Mouse (Mus musculus) midbrain, embryonic 12.5 days (tissue): Measurements from ENCODE around the gene Mrpl33. TPM values are rescaled to one million over a fixed set of nuclear protein-coding genes. Genes with fewer than 3 reads are reported as not detected.

Experiments
- ATAC-seq: fragments of 200-750 bp; cut with Nextera tagmentation; 2 replicates; pipeline ENCODE4 v1.8.0; 2017; ENCODE audit warnings: low read depth, moderate TSS enrichment, moderate library complexity; ENCODE audit not compliant: low FRiP score
- H3K27ac ChIP-seq: fragments of 300-500 bp; sonication (generic); replicated peaks from 2 replicates; pipeline ENCODE4 v1.5.1; 2016; ENCODE audit warnings: mild to moderate bottlenecking
- H3K27me3 ChIP-seq: fragments of 300-500 bp; sonication (generic); 2 replicates; pipeline ENCODE4 v1.6.1; 2016; ENCODE audit warnings: mild to moderate bottlenecking
- H3K36me3 ChIP-seq: fragments of 300-500 bp; sonication (generic); 2 replicates; pipeline ENCODE4 v1.6.1; 2016
- H3K4me1 ChIP-seq: fragments of 300-500 bp; sonication (generic); 2 replicates; pipeline ENCODE4 v1.6.1; 2016
- H3K4me2 ChIP-seq: fragments of 300-500 bp; sonication (generic); replicated peaks from 2 replicates; pipeline ENCODE4 v1.6.1; 2016; ENCODE audit warnings: mild to moderate bottlenecking, moderate library complexity
- H3K4me3 ChIP-seq: fragments of 300-500 bp; sonication (generic); 2 replicates; pipeline ENCODE4 v1.5.1; 2016; ENCODE audit warnings: mild to moderate bottlenecking
- H3K9ac ChIP-seq: fragments of 300-500 bp; sonication (generic); replicated peaks from 2 replicates; pipeline ENCODE4 v1.6.1; 2016; ENCODE audit warnings: mild to moderate bottlenecking, moderate library complexity
- H3K9me3 ChIP-seq: fragments of 300-500 bp; sonication (generic); 2 replicates; pipeline ENCODE4 v1.6.1; 2016; ENCODE audit warnings: mild to moderate bottlenecking
- WGBS: fragments of 180-500 bp; shearing (Covaris S2); methylation state at CpG from one replicate; pipeline ENCODE4 v1.1.7; 2016; 5-methylcytosine and 5-hydroxymethylcytosine counted together
- microRNA-seq: library from miRNA; unstranded; fragments of <30 nt; microRNA quantifications from one replicate; pipeline ENCODE4, GENCODE M21; 2017
- polyA plus RNA-seq: library from polyadenylated mRNA; unstranded; fragments of >200 nt; fragmentation: Nextera tagmentation; extraction: Ambion mirVana; gene quantifications from 2 replicates; pipeline ENCODE4 v1.2.1, GENCODE M21; 2016

Mrpl33 gene
- polyA plus RNA-seq, 1 experiment from 2014 or later, result 204 TPM

DNA sequence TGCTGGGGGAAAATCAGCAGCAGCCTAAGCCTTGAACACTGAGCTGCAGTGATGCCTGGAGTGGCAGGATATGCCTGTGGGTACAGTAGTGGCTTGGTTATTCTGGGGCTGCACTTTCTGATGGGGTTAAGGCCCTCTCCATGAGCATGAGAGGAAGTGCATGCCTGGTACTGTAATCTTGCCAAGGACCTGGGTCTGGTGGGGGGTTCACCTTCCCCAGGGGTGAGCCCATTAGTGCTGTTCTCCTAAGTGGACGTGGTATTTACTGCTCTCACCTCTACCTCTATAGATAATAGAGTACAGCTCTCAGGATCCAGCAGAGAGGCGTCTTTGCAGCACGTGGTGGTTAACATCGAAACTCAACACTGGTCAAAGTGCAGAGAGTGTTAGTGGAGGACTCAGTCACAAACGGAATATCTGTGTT, 117.1 kb downstream of the Mrpl33 start:
- Histone ChIP-seq H3K9me3 (no peaks in the 10 kb centered on the region), H3K36me3 (0 out of 2 replicates have a peak, but pooled peaks cover 4% of the 10 kb centered on the region), H3K9ac (no peak overlapping the region), H3K27ac (no peak overlapping the region), H3K27me3 (no peaks in the 10 kb centered on the region), H3K4me3 (no peak overlapping the region), H3K4me2 (no peak overlapping the region), H3K4me1 (no peaks in the 10 kb centered on the region)
- ATAC-seq, result no peak
- WGBS, result 72% methylated on average over 5 of the region's 5 CpGs

Small RNAs within 50 kb of the gene (microRNA-seq; reads per million reads assigned to microRNA genes)
- not detected for gene Mir3473e

Other genes starting within 250 kb of the Mrpl33 start
- gene Zfp512, start 144.5 kb upstream of the Mrpl33 start, polyA plus RNA-seq, result 99.2 and 103 TPM in 2 replicates
- 0.22 TPM in 1 of 2 replicates, not detected in the other for gene 4930548H24Rik, start 111.2 kb upstream of the Mrpl33 start, polyA plus RNA-seq
- 70.9 and 72.3 TPM in 2 replicates for gene Gpn1, start 102.2 kb upstream of the Mrpl33 start, polyA plus RNA-seq
- 37.7 and 39.2 TPM in 2 replicates for gene Slc4a1ap, start 69.9 kb upstream of the Mrpl33 start, polyA plus RNA-seq
- 29.9 and 30.4 TPM in 2 replicates for gene Supt7l, start 69.1 kb upstream of the Mrpl33 start, polyA plus RNA-seq
- 2.0 and 2.4 TPM in 2 replicates for gene Rbks, start 100.7 kb downstream of the Mrpl33 start, polyA plus RNA-seq
- gene Babam2, start 100.7 kb downstream of the Mrpl33 start, polyA plus RNA-seq, result 46.4 and 52.6 TPM in 2 replicates